Mouse (Mus musculus): Measurements from ENCODE around the gene Gm5737. TPM values are rescaled to one million over a fixed set of nuclear protein-coding genes. Genes with fewer than 3 reads are reported as not detected.

Gm5737 gene
- total and polyA plus RNA-seq, 3 experiments = not detected

DNA sequence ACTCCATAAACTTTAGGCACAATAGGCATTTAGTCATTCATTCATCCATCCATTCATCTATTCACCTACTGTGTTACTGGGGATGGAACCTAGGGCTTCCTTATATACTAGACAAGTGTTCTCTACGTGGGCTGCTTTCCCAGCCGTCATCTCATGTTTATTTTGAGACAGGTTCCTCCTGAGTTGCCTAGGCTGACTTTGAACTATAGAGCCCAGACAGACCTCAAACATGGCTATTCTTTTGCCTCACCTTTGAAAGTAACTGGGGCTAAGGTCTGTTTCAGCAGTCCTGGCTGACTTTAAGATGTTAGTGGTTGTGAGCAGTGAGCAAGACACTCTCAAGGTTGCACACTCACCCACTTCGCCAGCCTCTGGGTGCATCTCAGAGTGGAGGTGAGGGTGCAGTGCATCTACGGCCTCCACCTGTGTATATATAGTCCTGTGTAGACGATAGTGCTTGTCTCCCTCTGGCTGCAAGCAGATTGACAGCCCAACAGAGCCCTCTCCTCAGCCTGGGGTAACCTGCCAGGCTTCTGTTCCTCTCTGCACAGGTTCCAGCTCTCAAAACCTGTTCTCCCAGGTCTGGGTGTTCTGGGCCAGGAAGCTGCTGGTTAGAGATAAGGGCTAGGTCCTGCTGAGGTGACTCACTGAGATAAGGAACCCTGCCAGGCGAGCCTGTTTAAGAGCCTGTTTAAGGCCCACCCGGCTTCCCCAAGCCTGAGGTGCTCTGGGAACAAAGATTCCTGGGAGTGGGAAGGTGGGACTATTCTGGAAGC, 62.8 kb downstream of the Gm5737 start (continued):
- no peak for TF ChIP-seq ZC3H11A (IDR thresholded peaks at IDR 0.05; ENCODE audit: low read depth, low read length)
- TF ChIP-seq MAFK (IDR thresholded peaks at IDR 0.05; ENCODE audit: borderline replicate concordance, low read depth, low read length) = no peak; the same call in 1 of the 2 replicates
- peak; percentile 99 for TF ChIP-seq TCF12 (IDR thresholded peaks at IDR 0.05; ENCODE audit: low read depth, low read length)
- peak; percentile 73; the same call in 1 of the 2 replicates for TF ChIP-seq SIN3A (IDR thresholded peaks at IDR 0.05; ENCODE audit: low read length)
- no peak for TF ChIP-seq MYB (IDR thresholded peaks at IDR 0.05; ENCODE audit: low read depth, low read length)
- peak in 1 of 2 experiments; percentile 31; a peak in 1 of 4 replicates for TF ChIP-seq POLR2A (IDR thresholded peaks at IDR 0.05; ENCODE audit: control insufficient read depth in 1 of 2, insufficient read depth in 1 of 2, low read depth in 1 of 2, low read length in 2 of 2, poor library complexity in 1 of 2)
- peak; percentile 98 for TF ChIP-seq GATA1 (IDR thresholded peaks at IDR 0.05; ENCODE audit: low read depth, low read length)
- no peak for TF ChIP-seq RAD21 (IDR thresholded peaks at IDR 0.05; ENCODE audit: low read depth, low read length)
- peak; percentile 85 for TF ChIP-seq RCOR1 (IDR thresholded peaks at IDR 0.05; ENCODE audit: low read depth, low read length)
- peak; percentile 89 for TF ChIP-seq ETS1 (IDR thresholded peaks at IDR 0.05; ENCODE audit: low read depth, low read length)
- TF ChIP-seq MAX (IDR thresholded peaks at IDR 0.05; ENCODE audit: low read length) = no peak
- no peak for TF ChIP-seq KAT2A (conservative IDR thresholded peaks at IDR 0.05; ENCODE audit: low read depth, low read length)

DNA sequence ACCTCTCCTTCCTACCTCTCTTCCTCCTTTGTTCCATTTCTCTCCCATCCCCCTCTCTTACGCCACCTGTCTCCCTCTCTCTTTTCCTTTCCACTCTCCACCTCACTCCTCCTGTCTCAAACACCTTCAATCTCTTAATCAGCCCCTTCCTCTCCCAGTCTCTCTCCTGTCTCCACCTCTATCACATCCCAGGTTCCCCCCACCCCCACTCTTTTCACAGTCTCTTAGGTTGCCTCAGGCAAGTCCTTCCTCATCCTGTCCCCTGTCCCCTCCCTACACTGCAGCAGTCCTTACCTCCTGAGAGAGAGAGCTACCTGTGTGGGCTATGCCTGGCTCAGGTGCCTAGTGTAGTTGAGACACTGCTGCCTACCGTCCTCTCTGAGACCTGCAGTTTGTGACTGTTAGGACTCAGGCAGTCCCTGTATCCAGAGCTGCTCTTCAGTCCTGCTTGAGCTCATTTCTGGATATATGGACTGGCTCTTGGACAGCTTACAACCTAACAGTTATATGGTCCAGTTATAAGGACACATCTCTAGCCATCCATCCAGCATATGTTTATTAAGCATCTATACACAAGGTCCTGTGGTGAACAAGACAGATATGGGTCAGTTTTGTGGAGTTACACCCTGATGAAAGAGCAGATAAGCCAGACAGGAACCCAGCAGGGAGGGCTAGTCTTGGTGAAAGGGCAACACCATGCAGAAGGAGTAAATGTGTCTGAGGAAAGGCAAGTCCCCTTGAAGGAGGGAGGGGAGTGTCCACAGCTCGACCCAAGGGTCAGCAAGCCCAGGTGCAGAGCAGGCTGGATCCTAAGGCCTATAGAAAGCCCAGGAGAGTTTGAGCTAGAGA, 63.6 kb downstream of the Gm5737 start:
- H3K4me3 ChIP-seq (ENCODE audit: control insufficient read depth in 1 of 2, insufficient read depth in 1 of 2, low read depth in 2 of 2, low read length in 2 of 2) = no peak overlapping the region
- no peaks in the 10 kb centered on the region for H3K79me2 ChIP-seq (ENCODE audit: control insufficient read depth, insufficient read depth, low read length, poor library complexity)
- no peak for TF ChIP-seq BHLHE40 (IDR thresholded peaks at IDR 0.05; ENCODE audit: borderline replicate concordance, low read depth, low read length)
- TF ChIP-seq TCF12 (IDR thresholded peaks at IDR 0.05; ENCODE audit: low read depth, low read length) = peak; percentile 32; the same call in 1 of the 2 replicates
- TF ChIP-seq ETS1 (IDR thresholded peaks at IDR 0.05; ENCODE audit: low read depth, low read length) = 0 out of 2 replicates have a peak, but pooled peaks have one; percentile 23
- peak; percentile 62 for TF ChIP-seq GATA1 (IDR thresholded peaks at IDR 0.05; ENCODE audit: low read depth, low read length)
- 0 out of 2 replicates have a peak, but pooled peaks have one; percentile 32 for TF ChIP-seq CHD1 (IDR thresholded peaks at IDR 0.05; ENCODE audit: low read depth, low read length)
- TF ChIP-seq EP300 (IDR thresholded peaks at IDR 0.05; ENCODE audit: low read depth in 1 of 2, low read length in 2 of 2) = peak; percentile 22 to 41; a peak in 2 of 4 replicates
- H3K36me3 ChIP-seq (ENCODE audit: control insufficient read depth in 1 of 2, insufficient read depth in 2 of 2, low read length in 2 of 2) = peaks cover 0 to 39% of the 10 kb centered on the region in 2 experiments; a peak in 3 of 4 replicates
- DNase-seq (ENCODE audit: low read depth, low spot score) = peak; percentile 53
- no peaks in the 10 kb centered on the region for H3K9me3 ChIP-seq (replicated peaks; ENCODE audit: insufficient read depth, low read length)
- peaks cover 19 to 37% of the 10 kb centered on the region in 2 experiments for H3K4me1 ChIP-seq (ENCODE audit: control insufficient read depth in 1 of 2, insufficient read depth in 2 of 2, low read length in 2 of 2)
- H3K9ac ChIP-seq (ENCODE audit: control insufficient read depth, low read depth, low read length, poor library complexity, severe bottlenecking) = peak overlapping the region; percentile 24
- peak overlapping the region; percentile 81 for H3K27ac ChIP-seq (ENCODE audit: control insufficient read depth, low read depth, low read length)
- no peaks in the 10 kb centered on the region for H3K27me3 ChIP-seq (ENCODE audit: control insufficient read depth in 1 of 2, insufficient read depth in 2 of 2, low read length in 2 of 2)

All from MEL (cell line).